Mouse (Mus musculus) MEL (cell line): ENCODE results near the gene Dhcr24. TPM values are rescaled to one million over a fixed set of nuclear protein-coding genes. Genes with fewer than 3 reads are reported as not detected.

ENCODE experiments used
- DNase-seq: peaks from one replicate; pipeline ENCODE4 v3.0.0; 2011; ENCODE audit warnings: low read depth, low spot score
- H3K27ac ChIP-seq: 2 replicates; pipeline ENCODE4 v1.5.1; 2012; ENCODE audit warnings: low read depth, mild to moderate bottlenecking, control low read depth, low read length, moderate library complexity; ENCODE audit not compliant: control insufficient read depth
- H3K27me3 ChIP-seq, 2 experiments: fragments of 150-350 bp in 1 of 2; sonication (generic) in 1 of 2; 2 replicates each; pipeline ENCODE4 v1.6.1; 2012; ENCODE audit warnings: low read length in 2 of 2, mild to moderate bottlenecking in 2 of 2, improper control_type of control experiment in 1 of 2, moderate library complexity in 1 of 2; ENCODE audit not compliant: insufficient read depth in 2 of 2, control insufficient read depth in 1 of 2
- H3K36me3 ChIP-seq, 2 experiments: 2 replicates each; pipeline ENCODE4 v1.6.1; 2012 to 2014; ENCODE audit warnings: low read length in 2 of 2, improper control_type of control experiment in 1 of 2, inconsistent platforms in 1 of 2, mild to moderate bottlenecking in 1 of 2; ENCODE audit not compliant: insufficient read depth in 2 of 2, control insufficient read depth in 1 of 2
- H3K4me1 ChIP-seq, 2 experiments: fragments of 150-350 bp in 1 of 2; sonication (generic) in 1 of 2; 2 replicates each; pipeline ENCODE4 v1.6.1; 2012; ENCODE audit warnings: low read length in 2 of 2, improper control_type of control experiment in 1 of 2, mild to moderate bottlenecking in 1 of 2; ENCODE audit not compliant: insufficient read depth in 2 of 2, control insufficient read depth in 1 of 2
- H3K4me3 ChIP-seq, 2 experiments: fragments of 150-350 bp in 1 of 2; sonication (generic) in 1 of 2; 2 replicates each; pipeline ENCODE4 v1.5.1; 2012; ENCODE audit warnings: low read depth in 2 of 2, low read length in 2 of 2, mild to moderate bottlenecking in 2 of 2, moderate library complexity in 2 of 2, control low read depth in 1 of 2, improper control_type of control experiment in 1 of 2; ENCODE audit not compliant: control insufficient read depth in 1 of 2, insufficient read depth in 1 of 2
- H3K79me2 ChIP-seq: 2 replicates; pipeline ENCODE4 v1.6.1; 2012; ENCODE audit warnings: mild to moderate bottlenecking, low read length, moderate library complexity; ENCODE audit not compliant: control insufficient read depth, poor library complexity, insufficient read depth
- H3K9ac ChIP-seq: 2 replicates; pipeline ENCODE4 v1.6.1; 2012; ENCODE audit warnings: low read depth, mild to moderate bottlenecking, control low read depth, low read length, moderate library complexity; ENCODE audit not compliant: control insufficient read depth, poor library complexity, severe bottlenecking
- H3K9me3 ChIP-seq: fragments of 150-350 bp; sonication (generic); replicated peaks from 2 replicates; pipeline ENCODE4 v1.6.1; 2012; ENCODE audit warnings: mild to moderate bottlenecking, low read length, improper control_type of control experiment, moderate library complexity; ENCODE audit not compliant: insufficient read depth
- CHD2 ChIP-seq: IDR thresholded peaks from 2 replicates; pipeline ENCODE4 v1.6.1; 2011; ENCODE audit warnings: low read length, improper control_type of control experiment
- CTCF ChIP-seq, 3 experiments: IDR thresholded peaks in 2 of 3; conservative IDR thresholded peaks in 1 of 3; 2 replicates each; pipeline ENCODE4 v1.5.1; 2011 to 2012; ENCODE audit warnings: low read length in 3 of 3, low read depth in 2 of 3, mild to moderate bottlenecking in 2 of 3, improper control_type of control experiment in 1 of 3, inconsistent platforms in 1 of 3, mixed read lengths in 1 of 3, moderate library complexity in 1 of 3; ENCODE audit not compliant: control insufficient read depth in 1 of 3, insufficient read depth in 1 of 3, poor library complexity in 1 of 3, severe bottlenecking in 1 of 3
- E2F4 ChIP-seq: IDR thresholded peaks from 2 replicates; pipeline ENCODE4 v1.6.1; 2011; ENCODE audit warnings: low read depth, low read length, improper control_type of control experiment, borderline replicate concordance
- ELF1 ChIP-seq: IDR thresholded peaks from 2 replicates; pipeline ENCODE4 v1.6.1; 2014; ENCODE audit warnings: low read depth, mild to moderate bottlenecking, inconsistent platforms, low read length, improper control_type of control experiment, moderate library complexity
- ETS1 ChIP-seq: IDR thresholded peaks from 2 replicates; pipeline ENCODE4 v1.6.1; 2012; ENCODE audit warnings: low read depth, mild to moderate bottlenecking, inconsistent platforms, low read length, improper control_type of control experiment, moderate library complexity
- GABPA ChIP-seq: IDR thresholded peaks from 2 replicates; pipeline ENCODE4 v1.6.1; 2012; ENCODE audit warnings: low read depth, mild to moderate bottlenecking, inconsistent platforms, low read length, improper control_type of control experiment, moderate library complexity
- HCFC1 ChIP-seq: IDR thresholded peaks from 2 replicates; pipeline ENCODE4 v1.6.1; 2012; ENCODE audit warnings: low read depth, mild to moderate bottlenecking, inconsistent platforms, low read length, improper control_type of control experiment, moderate library complexity
- POLR2A ChIP-seq, 2 experiments: IDR thresholded peaks; 2 replicates each; pipeline ENCODE4 v1.6.1; 2011 to 2012; ENCODE audit warnings: low read length in 2 of 2, mild to moderate bottlenecking in 2 of 2, control low read depth in 1 of 2, improper control_type of control experiment in 1 of 2, low read depth in 1 of 2, moderate library complexity in 1 of 2; ENCODE audit not compliant: control insufficient read depth in 1 of 2, insufficient read depth in 1 of 2, poor library complexity in 1 of 2
- SMC3 ChIP-seq: IDR thresholded peaks from 2 replicates; pipeline ENCODE4 v1.6.1; 2011; ENCODE audit warnings: low read depth, low read length, improper control_type of control experiment
- TCF12 ChIP-seq: IDR thresholded peaks from 2 replicates; pipeline ENCODE4 v1.6.1; 2014; ENCODE audit warnings: low read depth, mild to moderate bottlenecking, inconsistent platforms, low read length, improper control_type of control experiment, moderate library complexity
- UBTF ChIP-seq: IDR thresholded peaks from 2 replicates; pipeline ENCODE4 v1.6.1; 2012; ENCODE audit warnings: low read depth, mild to moderate bottlenecking, inconsistent platforms, low read length, improper control_type of control experiment, moderate library complexity, borderline replicate concordance; ENCODE audit not compliant: insufficient read depth
- USF2 ChIP-seq, 2 experiments: IDR thresholded peaks; 2 replicates each; pipeline ENCODE4 v1.6.1; 2011 to 2012; ENCODE audit warnings: improper control_type of control experiment in 2 of 2, low read length in 2 of 2, borderline replicate concordance in 1 of 2, inconsistent platforms in 1 of 2, low read depth in 1 of 2, mild to moderate bottlenecking in 1 of 2; ENCODE audit not compliant: insufficient read depth in 1 of 2
- ZKSCAN1 ChIP-seq: IDR thresholded peaks from 2 replicates; pipeline ENCODE4 v1.6.1; 2012; ENCODE audit warnings: low read depth, mild to moderate bottlenecking, inconsistent platforms, low read length, improper control_type of control experiment, moderate library complexity
- polyA plus RNA-seq, 2 experiments: library from polyadenylated mRNA; stranded (reverse) in 1 of 2; unstranded in 1 of 2; fragments of >175 nt in 1 of 2; fragments of >200 nt in 1 of 2; gene quantifications; 2 replicates each; pipeline versions ENCODE4 v1.2.1 to v1.2.4; 2012; ENCODE audit warnings: low replicate concordance in 2 of 2, low read depth in 1 of 2; ENCODE audit not compliant: insufficient read length in 2 of 2, insufficient read depth in 1 of 2, missing spikeins in 1 of 2
- total RNA-seq: library from RNA; depleted of rRNA; stranded (reverse); fragments of 300-350 nt; gene quantifications from 2 replicates; pipeline ENCODE4 v1.2.3, GENCODE M21; 2012

The Dhcr24 gene
- total and polyA plus RNA-seq, 3 experiments, result 39.2 to 63.0 TPM; not detected in 1

DNA sequence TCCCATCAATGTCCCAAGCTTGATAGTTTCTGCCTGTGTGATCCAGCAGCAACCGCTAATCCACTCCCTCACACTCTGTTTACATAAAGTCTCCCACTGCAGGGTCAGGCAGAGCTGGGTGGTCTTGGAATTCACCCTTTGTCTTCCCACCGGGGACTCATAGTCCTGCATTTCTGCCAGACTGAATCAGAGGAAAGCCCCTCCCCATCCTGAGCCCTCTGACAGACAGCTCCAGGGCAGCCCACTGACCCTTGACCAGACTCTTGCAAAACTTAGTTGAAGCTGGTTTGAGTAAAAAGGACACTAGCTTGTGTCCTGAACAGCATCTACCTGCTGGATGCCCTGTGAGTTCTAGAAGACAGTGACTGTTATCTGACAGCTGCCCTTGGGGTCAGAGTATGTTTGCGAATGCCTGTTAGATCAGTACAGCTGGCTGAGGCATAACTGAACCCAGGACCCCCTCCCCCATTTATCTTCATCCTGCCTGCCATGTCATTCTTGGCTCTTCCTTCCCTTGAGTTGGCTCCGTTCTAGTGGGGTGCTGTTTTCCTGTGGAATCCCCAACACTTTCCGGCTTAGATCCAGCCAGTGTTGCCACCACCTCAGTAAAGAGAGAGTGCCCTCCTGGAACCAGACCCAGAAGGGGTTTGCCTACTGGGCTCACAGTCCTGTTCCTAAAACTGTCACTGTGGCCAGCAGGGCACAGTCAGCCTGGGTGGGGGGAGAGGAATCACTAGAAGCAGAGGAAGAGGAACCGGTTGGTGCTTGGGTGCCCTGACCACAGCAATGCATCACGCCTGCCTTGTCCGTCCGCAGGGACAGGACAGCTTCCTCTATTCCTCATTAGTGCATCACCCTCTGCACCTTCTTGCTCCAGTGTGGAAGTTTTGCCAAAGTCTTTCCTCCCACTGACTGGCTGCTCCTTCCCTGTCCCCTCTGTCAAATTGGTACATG lies 2.3 kb downstream of the Dhcr24 start (continued):
- no peak for TF ChIP-seq POLR2A (IDR thresholded peaks at IDR 0.05; ENCODE audit: control insufficient read depth in 1 of 2, insufficient read depth in 1 of 2, low read depth in 1 of 2, low read length in 2 of 2, poor library complexity in 1 of 2)
- TF ChIP-seq, all 39 proteins: peak for 0

DNA sequence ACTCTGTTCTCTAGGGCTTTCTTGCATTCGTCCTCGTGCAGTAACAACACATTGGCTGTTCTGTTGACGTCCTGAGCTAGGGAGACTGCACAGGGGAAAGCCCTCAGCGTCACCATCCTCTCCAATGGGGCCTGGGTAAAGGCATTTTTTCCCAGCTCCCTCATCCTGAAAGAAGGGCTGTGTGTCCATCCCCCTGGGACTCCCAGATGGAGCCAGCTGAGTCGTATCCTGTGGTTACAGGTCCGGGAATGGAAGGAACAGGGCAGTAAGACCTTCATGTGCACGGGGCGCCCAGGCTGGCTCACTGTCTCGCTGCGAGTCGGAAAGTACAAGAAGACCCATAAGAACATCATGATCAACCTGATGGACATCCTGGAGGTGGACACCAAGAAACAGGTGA lies 3.3 kb downstream of the Dhcr24 start:
- peaks cover 0 to 16% of the 10 kb centered on the region in 2 experiments; a peak in 2 of 4 replicates for H3K4me1 ChIP-seq

DNA sequence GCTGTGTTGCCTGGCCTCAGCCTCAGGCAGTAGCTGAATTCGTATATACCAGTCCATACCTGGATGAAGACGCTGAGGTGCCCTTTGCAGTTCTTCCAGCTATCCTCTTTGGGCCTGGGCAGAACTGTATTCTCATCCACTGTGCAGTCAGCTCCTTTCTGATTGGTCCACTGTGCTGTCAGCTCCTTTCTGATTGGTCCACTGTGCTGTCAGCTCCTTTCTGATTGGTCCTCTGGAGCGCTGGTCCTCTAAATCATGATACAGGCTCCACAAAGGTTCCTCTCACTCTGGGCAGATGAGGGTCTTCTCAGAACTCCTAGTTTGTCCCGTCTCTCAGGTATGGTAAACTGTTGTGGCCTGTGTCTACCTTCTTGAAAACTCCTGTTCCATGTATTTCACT lies 8.8 kb downstream of the Dhcr24 start:
- H3K27ac ChIP-seq, result no peak overlapping the region
- DNase-seq, result peak; percentile 62

More for the DNA sequence above, 3.3 kb downstream of the Dhcr24 start:
- H3K4me3 ChIP-seq, result no peak overlapping the region
- TF ChIP-seq USF2 (IDR thresholded peaks at IDR 0.05; ENCODE audit: borderline replicate concordance in 1 of 2, insufficient read depth in 1 of 2, low read depth in 1 of 2, low read length in 2 of 2), result no peak
- TF ChIP-seq UBTF, result no peak
- no peak for TF ChIP-seq TCF12
- no peak for TF ChIP-seq ELF1
- no peak for TF ChIP-seq SMC3
- TF ChIP-seq, all 39 proteins: peak for 0
- Histone ChIP-seq H3K27me3 (no peaks in the 10 kb centered on the region), H3K36me3 (no peaks in the 10 kb centered on the region; a peak in 2 of 4 replicates), H3K9ac (no peak overlapping the region), H3K9me3 (no peaks in the 10 kb centered on the region), H3K27ac (no peak overlapping the region), H3K79me2 (0 out of 2 replicates have a peak, but pooled peaks cover 3% of the 10 kb centered on the region)
- DNase-seq, result no peak

More for the DNA sequence above, 8.8 kb downstream of the Dhcr24 start:
- no peak overlapping the region for H3K4me3 ChIP-seq
- H3K36me3 ChIP-seq, result peaks cover 0 to 3% of the 10 kb centered on the region in 2 experiments; a peak in 2 of 4 replicates
- H3K9me3 ChIP-seq, result no peaks in the 10 kb centered on the region
- no peaks in the 10 kb centered on the region for H3K4me1 ChIP-seq
- no peaks in the 10 kb centered on the region for H3K27me3 ChIP-seq
- H3K79me2 ChIP-seq, result no peaks in the 10 kb centered on the region
- TF ChIP-seq UBTF (no peak), CTCF (IDR thresholded peaks at IDR 0.05 in 2 of 3, conservative IDR thresholded peaks at IDR 0.05 in 1 of 3; ENCODE audit: control insufficient read depth in 1 of 3, insufficient read depth in 1 of 3, low read depth in 2 of 3, low read length in 3 of 3, poor library complexity in 1 of 3, severe bottlenecking in 1 of 3) (no peak), POLR2A (IDR thresholded peaks at IDR 0.05; ENCODE audit: control insufficient read depth in 1 of 2, insufficient read depth in 1 of 2, low read depth in 1 of 2, low read length in 2 of 2, poor library complexity in 1 of 2) (no peak), GABPA (no peak), CHD2 (no peak), HCFC1 (no peak), TCF12 (no peak), E2F4 (no peak), ZKSCAN1 (no peak), ETS1 (no peak)
- H3K9ac ChIP-seq, result no peak overlapping the region
